In genomic region chr17:84465753-84466608, GRCm38 (mm10) we compare ENCODE assay signal across 8 mouse cellular contexts. TPM values are rescaled to one million over a fixed set of nuclear protein-coding genes. Genes with fewer than 3 reads are reported as not detected.
A peak's percentile ranks its signal among the peaks of the same experiment; 100 is the strongest.
DNase-seq lines count a peak whose midpoint lies in the region; ATAC-seq lines count a peak whose summit lies in the region.

TSS of gene Thada (minus strand) at chr17:84466205.

- peak within 1 kb of the TSS; percentile 78 for H3K27ac ChIP-seq in hindbrain, embryonic 11.5 days (ENCODE audit: low read depth, low read length)

- no peaks in the 10 kb centered on the region for H3K27me3 ChIP-seq in hindbrain, embryonic 11.5 days (ENCODE audit: control insufficient read depth, insufficient read depth, low read length)

- peak; percentile 97 for DNase-seq in Muller cell, postnatal 12 days (ENCODE audit: inconsistent ontology term)
- DNase-seq in cerebellum, adult 9-11 months: peak; percentile 97
- DNase-seq in frontal cortex, adult 2 months (ENCODE audit: extremely low spot score in 1 of 2, low spot score in 1 of 2): peak; percentile 94 to 99
- DNase-seq in hindbrain, embryonic 11.5 days (ENCODE audit: low spot score): peak; percentile 100
- peak; percentile 98 to 99 for DNase-seq in layer of hippocampus, postnatal 10 days (ENCODE audit: low spot score in 2 of 2)
- peak; percentile 99 for DNase-seq in lung, postnatal 10 days
- peak; percentile 97 for DNase-seq in ovary, postnatal 36 days (ENCODE audit: low spot score)
- peak; percentile 99 for DNase-seq in thymus, postnatal 25 days

- H3K4me3 ChIP-seq in hindbrain, embryonic 11.5 days (ENCODE audit: low read depth, low read length): peak within 1 kb of the TSS; percentile 89

- no peaks in the 10 kb centered on the region for H3K36me3 ChIP-seq in hindbrain, embryonic 11.5 days (ENCODE audit: control insufficient read depth, insufficient read depth, low read length)

- H3K4me2 ChIP-seq in hindbrain, embryonic 11.5 days (replicated peaks; ENCODE audit: low read depth, low read length): peak within 1 kb of the TSS; percentile 89

- H3K9me3 ChIP-seq in hindbrain, embryonic 11.5 days (ENCODE audit: control insufficient read depth, low read length): no peaks in the 10 kb centered on the region

- H3K4me1 ChIP-seq in hindbrain, embryonic 11.5 days (replicated peaks; ENCODE audit: control insufficient read depth, insufficient read depth, low read length): no peaks in the 10 kb centered on the region

- 1% methylated on average over 65 of the region's 67 CpGs for WGBS in hindbrain, embryonic 11.5 days

- peak; percentile 98 for ATAC-seq in hindbrain, embryonic 11.5 days (ENCODE audit: low FRiP score)

- peak within 1 kb of the TSS; percentile 90 for H3K9ac ChIP-seq in hindbrain, embryonic 11.5 days (ENCODE audit: low read depth, low read length)

RNA-seq across cellular contexts. Expression of gene Thada, which starts in this region (rescaled TPM):
- polyA plus RNA-seq in frontal cortex, adult 2 months (2012; rRNA removed): 5.1 and 6.1 TPM in 2 replicates
- 7.9 and 13.1 TPM in 2 replicates for polyA plus RNA-seq in hindbrain, embryonic 11.5 days (2014; fragmentation: Nextera tagmentation; extraction: Ambion mirVana)
- total RNA-seq in layer of hippocampus, postnatal 10 days (2021): 10 to 100 TPM; 11.7 to 14.5 TPM

Comparison
In these comparisons a context has a peak if more than half of its experiments do, and no peak if none do; other contexts are left out.
1. Peak in every context shown above with its lines: DNase-seq, ATAC-seq, H3K4me3 ChIP-seq and H3K27ac ChIP-seq.